Mouse (Mus musculus): ENCODE measurements around the gene Apol8.

GRCm38 (mm10) chr15:77804460-77804859 lies 47.7 kb upstream of the Apol8 start:
- TF ChIP-seq CTCF (IDR thresholded peaks at IDR 0.05; ENCODE audit: low read depth) (no peak), EP300 (IDR thresholded peaks at IDR 0.05; ENCODE audit: low read depth) (no peak)
